Mouse (Mus musculus) yolk sac, embryonic 10.5 days (tissue): ENCODE results near the gene Adcy6.

Source experiments
- DNase-seq: peaks from one replicate; pipeline ENCODE4 v3.0.0-alpha.2; 2017; ENCODE audit warnings: low spot score

The Adcy6 gene

DNA sequence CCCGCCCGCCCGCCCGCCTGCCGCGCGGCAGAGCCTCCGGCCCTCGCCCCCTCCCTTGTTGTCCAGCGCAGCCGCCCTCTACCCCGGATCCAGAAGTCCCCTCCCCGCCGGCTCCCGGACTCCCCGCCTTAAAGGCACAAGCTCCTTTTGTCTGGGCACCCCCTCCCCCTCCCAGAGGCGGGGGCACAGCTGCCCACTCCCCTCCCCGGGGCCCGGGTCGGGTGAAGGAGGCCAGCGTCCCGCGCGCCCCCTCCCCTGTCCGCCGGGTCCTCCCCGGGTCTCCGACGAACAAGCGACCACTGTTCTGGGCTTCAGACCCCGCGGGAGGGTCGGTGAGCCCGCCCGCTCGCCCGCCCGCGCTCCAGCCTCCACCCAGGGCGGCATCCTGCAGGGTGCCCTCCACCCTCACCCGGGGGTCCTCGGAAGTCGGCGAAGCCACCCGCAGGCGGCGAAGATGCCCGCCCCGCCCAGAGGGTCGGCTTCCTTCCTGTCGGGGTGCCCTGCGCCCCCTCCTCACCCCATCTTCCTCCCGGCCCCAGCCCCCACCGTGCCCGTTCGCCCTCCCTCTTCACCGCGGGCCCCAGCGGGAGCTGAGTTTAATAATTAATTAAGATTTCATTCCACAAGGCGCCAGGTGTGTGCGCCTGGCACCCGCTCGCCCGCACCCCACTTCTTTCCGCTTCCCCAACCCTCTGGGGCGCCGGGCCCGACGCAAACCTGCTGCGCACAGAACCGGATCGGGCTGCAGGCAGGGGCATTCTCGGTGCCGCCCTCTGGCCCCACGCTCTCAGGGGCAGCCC lies at the start of gene Adcy6:
Gene Adcy6, minus strand, starts transcription at position 746 of the 800 bp plus-strand sequence.
- DNase-seq: peak; percentile 90

DNA sequence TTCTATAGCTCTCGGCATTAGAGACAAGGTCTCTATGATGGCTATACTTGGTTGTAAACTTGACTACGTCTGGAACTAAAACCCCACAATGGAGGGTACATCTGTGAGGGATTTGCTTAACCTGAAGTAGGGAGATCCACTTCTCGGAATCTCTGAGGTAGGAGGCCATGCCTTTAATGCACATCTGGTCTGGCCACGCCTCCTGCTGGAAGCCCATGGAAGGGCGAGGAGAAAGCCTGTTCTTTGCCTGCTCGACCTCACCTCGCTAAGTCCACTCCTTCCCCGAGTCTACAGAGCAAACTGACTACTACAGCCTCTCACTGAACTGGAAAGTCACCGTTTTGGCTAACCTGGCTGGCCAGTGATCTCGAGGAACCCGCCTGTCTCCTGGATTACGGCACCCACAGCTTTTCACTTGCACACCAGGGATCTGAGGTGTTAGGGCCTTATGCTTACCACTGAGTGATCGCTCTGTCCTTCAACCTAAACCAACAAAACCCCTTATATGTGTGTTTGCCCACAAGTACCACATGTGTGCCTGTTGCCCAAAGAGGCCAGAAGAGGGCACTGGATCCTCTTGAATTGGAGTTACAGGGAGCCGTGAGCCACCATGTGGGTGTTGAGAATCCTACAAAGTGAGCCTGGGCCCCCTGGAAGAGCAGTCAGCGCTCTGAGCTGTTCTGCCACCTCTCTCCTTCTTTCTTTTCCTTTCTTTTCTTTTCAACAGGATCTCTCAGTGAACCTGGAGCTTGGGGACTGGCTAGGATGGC lies 47.3 kb upstream of the Adcy6 start:
- no peak for DNase-seq

DNA sequence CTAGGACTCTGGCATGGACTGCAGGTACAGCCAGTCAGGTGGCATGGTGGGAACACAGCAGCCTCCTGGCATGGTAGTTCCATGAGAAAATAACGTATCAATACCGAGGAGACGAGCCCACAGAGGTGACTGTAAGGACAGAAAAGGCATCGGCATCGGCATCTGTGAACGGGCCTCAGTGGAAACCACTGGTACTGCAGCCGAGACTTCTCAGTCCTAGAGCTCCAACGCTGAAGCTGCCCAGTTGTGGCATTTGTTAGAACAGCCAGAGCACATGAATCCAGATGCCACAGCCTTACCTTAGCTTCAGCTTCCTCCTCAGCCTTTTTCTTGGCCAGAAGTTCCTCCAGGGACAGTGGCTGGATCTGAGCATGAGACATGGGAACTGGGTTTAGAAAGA lies 42.3 kb upstream of the Adcy6 start:
- no peak for DNase-seq

DNA sequence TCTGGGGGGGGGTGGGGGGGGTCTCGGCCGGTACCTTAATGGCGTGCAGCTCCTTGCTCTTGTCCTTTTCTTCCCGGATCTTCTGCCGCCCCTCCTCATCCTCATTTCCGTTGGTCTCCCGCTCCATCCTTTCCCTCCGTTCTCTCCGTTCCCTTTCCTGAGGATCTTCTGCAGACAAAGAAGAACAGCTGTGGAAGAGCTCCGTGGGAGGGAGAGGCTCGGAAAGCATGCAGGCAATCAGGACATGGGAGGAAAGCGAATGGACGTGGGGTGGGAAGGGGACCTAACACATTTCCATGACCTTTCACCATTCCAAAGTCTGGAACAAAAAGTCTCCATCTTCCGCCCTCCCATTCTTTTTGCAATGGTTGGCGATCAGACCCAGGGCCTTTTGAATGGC lies 41.6 kb upstream of the Adcy6 start:
- no peak for DNase-seq

DNA sequence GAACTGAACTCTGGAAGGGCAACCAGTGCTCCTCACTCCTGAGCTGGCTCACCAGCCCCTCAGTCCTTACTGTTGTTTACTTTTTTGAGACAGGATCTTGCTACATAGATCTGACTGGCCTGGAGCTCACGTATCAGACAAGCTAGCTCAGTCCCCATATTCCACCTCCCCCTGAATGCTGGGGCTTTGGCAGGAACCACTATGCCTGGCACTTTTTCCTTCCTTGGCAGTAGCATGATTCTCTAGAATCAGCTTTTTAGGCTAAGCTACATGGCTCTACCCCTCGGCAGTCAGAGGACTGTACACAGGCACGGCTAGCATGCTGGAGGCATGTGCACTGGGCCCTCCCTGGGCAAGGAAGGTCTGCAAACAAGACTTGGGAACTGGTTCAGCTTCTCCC lies 38.2 kb upstream of the Adcy6 start:
- no peak for DNase-seq

DNA sequence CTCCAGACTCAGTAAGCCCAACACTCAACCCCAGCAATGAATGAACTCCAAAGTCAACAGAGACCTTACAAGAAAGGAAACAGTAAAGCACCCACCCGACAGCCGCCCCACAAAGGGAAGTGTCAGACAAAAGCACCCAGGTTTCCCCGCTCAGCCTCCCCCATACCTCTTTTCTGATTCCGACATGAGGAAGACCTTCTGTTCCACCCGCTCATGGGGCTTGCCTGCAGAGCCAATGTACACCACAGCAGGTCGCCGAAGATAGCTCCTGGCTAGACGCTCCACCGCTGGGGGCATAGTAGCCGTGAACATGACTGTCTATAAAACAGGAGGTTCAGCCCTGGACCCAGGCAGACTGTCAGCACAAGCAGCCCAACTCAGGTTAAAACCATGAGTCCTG lies 37.4 kb upstream of the Adcy6 start:
- DNase-seq: no peak

DNA sequence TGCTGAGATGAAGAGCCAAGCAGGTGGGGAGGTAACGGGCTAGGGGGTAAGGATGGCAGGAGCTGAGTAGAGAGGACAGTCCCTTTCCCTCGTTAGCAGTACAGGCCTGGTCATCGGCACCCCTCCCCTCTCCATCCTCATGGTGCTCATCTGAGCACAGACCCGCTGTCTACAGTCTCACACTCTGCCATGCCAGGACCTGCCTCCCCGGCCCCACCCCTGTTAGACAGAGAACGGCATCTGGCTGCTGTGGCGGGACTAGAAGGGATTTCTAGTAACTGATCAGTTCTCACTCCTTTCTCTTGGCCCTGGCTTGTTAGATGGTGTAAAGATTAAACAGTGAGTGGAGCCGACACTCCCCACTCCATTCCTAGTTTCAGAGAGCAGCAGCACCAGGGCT lies 36.9 kb upstream of the Adcy6 start:
- DNase-seq: no peak

DNA sequence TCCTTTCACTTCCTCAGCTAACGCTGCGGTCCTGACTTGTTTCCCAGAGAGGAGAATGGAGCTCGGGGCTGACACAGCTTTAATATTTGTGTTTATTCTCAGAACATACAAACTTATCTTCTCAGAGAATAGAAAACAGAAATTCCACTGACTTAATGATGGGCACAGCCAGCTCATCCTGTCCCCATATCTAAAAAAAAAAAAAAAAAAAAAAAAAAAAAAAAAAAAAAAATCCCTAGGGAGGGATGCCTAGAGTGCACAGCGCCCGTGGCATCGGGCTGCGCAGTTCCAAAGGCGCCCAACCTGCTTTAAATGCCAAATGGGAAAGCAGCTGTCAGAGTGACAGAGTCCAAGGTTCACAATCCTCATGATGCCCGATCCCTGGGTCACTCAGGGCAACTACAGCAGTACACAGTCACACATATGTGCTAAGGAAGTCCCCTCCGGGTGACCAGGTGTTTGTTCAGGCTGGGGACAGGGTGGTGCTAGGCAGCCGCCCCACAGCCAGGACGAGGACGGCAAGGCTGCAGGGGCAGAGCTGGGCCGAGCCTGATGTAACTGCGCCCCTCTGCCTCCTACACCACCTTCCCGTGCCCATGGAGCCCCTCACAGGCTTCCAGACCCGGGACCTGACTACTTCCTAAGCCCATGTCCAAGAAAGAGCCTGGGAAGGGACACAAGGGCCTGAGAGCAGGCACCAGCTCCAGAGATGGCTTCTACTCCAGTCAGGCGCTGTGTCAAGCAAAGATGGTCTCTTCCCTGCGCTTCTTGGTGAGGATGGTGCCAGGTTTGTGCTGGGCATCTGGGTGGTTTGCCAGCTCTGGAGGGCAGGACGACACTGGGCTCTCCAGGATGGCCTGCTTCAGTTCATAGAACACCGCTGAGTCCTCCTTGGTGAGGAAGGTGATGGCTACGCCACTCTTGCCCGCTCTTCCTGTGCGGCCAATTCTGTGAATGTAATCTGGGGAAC lies 35.5 kb upstream of the Adcy6 start:
- DNase-seq: no peak

DNA sequence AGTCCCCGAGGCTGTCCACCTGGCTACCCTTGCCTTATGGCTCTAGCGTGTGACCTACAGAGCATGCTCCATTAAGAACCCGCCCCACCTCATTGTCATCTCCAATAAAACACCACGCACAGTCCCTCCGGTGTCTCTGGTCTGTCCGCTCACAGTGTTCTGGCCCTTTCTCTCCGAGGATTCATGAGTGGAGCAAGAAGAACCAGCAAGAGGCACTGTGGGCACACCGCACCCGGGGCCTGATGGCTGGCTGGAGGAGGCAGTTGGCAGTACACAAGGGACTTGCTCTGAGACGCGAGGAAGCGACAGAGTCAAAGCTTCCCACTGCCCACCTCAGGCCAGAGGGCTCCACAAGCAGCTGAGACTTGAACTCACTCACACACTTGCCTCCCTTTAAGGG lies 34.5 kb upstream of the Adcy6 start:
- DNase-seq: no peak

DNA sequence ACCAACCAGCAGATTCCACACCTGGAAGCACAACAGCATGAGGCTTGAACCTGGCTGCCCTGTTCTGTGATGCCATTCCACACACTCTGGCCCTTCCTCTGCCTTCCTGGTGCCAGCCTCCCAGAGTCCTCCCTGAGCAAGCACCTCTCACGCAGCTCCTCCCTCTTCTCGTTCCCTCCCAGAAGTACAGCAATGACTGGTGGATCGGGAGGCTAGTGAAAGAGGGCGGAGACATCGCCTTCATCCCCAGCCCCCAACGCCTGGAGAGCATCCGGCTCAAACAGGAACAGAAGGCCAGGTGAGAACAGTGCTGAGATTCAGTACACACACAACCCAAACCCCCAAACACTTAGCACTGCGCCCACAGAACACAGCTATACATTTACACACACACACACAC lies 30.3 kb upstream of the Adcy6 start:
- no peak for DNase-seq

DNA sequence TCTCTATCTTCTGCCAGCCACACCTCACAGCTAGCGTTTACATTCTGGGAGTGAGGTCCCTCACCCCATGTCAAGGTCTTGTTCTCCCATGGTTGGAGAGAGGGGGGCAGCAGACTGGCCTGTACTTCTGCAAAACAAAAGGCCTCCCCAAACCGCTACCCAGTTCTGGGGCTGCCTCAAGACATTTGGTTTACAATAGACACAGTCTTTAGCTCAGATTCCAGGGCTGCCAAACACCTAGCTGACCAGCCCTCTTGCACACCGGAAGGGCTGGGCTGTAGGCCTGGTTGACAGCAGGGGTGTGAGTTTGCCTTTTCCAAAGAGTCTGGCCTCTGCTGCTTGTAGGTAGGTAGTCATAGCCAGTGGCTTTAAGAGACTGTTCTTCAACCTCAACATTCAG lies 27.3 kb upstream of the Adcy6 start:
- DNase-seq: no peak

DNA sequence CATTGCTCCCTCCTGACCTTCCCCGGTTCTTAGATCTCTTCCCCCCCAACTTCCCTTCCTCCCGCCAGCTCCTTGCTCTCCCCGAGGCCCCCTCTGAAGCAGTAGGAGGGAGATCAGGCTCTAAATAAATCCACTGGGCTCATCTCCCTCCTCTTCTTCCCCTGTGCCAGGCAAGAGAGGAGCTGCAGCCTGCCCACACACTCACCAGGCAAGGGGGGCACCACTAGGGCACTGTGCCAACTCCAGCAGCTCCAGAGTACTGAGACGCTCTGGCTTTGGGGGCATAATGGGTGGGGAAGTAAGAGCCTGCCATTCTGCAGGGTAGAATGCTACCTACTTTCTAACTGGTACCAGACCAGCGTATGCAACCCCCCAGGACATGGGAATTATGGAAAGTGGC lies 26.6 kb upstream of the Adcy6 start:
- no peak for DNase-seq

DNA sequence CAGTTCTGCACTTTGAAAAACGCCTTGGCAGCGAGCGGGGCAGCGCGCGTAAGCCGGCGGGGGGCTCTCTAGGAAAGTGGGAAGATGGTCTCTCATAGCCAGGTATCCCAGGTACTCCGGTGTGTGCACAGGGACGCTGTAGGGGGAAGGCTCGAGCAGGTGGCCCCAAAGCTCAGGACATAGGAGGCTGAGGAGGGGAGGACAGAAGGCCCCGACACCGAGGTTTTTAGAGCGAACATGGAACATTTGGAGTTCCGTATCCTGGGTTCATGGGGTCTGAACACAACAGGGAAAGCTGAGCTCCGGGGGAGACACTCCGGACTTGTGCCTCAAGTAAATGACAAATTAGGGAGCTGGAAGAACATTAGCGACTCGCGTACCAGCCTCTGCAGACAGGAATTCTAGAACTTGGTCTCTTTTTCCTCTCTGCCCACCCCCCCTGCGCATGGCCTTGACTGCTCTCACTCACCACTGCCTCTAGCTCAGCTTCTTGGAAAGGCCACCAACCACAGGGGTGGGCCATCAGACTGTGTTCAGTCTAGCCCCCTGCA lies 25.5 kb upstream of the Adcy6 start:
- DNase-seq: no peak

DNA sequence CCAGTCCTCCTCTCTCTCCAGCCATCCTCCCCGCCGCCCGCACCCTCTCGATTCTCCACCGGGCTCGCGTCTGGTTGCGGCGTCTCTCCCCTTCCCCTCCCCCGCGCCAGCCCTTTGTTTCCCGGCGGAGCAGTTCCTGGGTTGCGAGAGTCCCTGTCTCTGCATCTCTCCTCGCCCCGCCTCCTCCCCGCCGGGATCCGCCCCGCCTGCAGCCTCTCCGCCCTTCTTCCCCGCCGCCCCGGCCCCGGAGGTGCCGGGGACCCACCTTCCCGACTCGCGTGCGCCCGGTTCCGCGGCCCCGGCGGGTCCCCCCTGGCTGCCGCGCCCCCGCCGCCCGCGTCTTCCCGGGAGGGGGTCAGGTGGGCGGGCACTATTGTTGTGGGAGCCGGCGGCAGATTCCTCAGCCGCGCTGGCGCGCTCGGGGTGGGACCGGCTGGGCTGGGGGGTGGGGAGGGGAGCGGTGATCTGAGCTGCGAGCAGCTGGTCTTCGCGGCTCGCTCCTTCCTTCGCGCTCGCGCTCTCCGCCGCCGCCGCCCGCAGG lies 24.7 kb upstream of the Adcy6 start:
- DNase-seq: peak; percentile 86

DNA sequence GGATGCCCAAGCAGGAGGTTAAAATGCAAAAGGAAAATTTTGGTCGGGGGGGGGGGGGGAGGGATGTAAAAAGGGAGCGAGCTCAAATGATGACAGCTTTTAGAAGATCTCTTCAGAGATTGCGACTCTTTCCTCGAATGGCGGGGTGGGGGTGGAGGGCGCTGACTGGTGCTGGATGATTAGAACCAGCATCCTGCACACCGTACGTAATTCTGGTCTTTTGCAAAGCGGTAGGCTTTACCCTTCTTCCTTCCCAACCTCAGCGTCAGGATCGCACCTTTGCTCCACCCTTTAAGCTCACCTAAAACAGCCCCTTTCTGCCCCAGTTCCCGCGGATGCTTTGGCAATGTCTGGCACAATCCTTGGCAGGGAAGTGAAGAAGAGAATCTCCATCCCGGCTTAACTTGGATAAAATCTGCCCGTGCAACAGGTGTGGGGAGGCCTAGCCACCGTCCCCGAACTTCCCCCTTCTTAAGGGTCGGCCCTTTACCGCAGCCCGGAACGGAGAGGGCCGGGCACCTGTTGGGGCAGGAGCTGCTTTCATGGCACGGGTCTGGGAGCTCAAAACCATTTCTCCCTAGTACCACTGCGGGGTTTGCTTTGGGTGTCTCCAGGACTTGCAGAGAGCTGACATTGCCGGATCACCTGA lies 24.1 kb upstream of the Adcy6 start:
- DNase-seq: no peak

DNA sequence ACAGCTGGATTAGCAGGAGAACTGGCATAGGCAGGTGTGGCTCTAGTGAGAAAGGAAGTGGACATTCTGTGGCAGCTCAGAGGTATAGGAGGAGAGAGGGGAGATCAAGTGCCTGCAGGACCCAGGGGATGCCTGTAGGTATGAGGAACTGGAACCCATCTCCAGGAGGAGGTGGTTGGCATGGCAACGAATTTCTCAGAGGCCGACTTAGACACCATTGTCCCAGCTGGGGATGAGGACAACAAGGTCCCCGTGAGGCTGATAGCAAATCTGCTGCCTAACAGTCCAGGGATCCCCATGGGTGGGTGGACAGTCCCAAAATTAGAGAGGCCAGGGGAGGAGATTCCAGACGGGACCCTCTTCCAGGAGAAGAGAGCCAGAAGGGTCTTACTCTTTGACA lies 23.0 kb upstream of the Adcy6 start:
- no peak for DNase-seq

DNA sequence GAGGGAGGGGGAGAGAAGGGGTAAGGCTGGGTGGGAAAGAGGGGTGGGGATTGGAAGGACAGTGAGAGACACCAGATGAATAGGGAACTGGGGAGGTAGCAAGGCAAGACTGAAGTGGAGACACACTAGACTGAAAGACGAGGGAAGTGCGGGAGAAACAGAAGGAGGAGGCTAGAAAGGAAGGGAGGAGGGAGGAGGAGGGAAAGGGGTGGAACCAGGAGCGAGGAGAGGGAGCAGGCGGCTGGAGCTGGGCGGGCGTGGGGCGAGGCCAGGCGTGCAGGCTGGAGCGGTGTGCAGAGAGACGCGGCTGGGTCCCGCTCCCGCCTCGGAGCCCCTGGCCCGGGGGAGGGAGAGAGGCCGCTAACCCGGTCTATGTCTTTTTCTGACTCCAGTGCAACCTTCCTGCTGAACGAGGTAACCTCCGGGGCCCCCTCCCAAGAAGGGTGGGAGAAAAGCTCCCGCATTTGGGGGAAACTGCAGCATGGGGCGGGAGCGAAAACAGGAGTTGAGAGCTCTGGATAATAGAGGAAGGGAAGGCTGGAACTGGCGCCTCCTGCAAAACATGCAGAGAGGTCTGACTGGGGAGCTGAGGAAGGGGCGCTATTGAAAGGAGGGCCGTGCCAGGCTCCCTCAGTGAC lies 22.4 kb upstream of the Adcy6 start:
- peak; percentile 72 for DNase-seq

DNA sequence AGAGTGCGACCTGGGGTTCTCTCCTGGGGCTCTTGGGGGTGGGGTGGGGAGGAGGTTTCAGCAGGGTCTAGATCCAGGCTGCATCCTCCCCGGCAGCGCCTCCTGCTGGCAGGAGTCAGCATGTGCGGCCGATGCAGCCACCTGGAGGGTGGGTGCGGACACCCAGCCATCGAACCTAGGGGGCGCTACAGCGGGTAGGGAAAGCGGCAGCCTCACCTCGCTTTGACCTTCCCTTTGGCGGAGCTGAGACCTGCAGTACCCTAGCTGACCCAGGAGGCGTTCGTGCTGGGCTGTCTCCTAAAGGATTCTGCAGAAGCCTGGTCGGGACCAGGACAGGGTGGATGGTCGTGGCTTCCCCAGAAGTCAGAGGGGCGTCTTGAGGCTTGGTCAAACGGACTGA lies 21.6 kb upstream of the Adcy6 start:
- peak; percentile 58 for DNase-seq

DNA sequence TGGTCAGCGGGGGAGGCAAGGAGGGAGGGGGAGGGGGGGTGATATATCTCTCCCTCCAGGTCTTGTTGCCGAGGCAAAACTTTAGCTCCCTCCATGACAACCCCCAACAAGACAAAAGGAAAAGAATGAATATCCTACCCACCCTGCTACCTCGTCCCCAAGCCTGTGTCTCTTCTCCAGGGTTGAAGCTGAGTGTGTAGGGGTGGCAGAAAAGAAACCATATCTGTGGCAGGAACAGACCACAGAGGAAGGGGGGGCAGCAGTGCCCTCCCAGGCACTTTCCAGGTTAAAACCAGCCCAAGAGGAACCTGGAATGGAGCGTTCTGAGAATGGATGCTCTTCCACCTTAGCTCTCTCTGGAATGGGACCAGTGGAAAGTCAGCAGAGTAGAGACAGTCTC lies 20.7 kb upstream of the Adcy6 start, which contains the start of gene Cacnb3:
Gene Cacnb3, plus strand, starts transcription at position 301 of the 400 bp plus-strand sequence.
- DNase-seq: no peak

DNA sequence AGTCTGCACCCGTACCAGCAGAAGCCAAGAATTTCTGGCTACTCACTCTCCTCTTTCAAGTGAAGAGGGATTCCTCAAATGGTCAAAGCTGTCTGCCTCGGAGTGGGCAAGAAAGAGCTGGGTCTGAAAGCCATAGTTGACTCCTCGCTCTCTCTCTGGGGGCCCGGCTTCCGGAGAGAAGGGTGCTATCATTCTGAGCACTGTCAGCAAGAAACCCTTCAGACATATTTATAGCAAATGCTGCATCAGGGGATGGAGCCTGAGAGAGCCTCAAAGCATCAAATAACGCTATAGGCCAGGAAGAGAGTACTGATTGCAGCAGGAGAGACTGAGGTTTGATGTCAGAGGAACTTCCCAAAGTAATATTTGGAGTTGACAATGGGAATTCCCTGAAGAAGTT lies 19.6 kb upstream of the Adcy6 start:
- no peak for DNase-seq
